Mouse (Mus musculus) CD4-positive, CD25-positive, alpha-beta regulatory T cell (primary cell): Measurements from ENCODE around the gene Prl3d2. TPM values are rescaled to one million over a fixed set of nuclear protein-coding genes. Genes with fewer than 3 reads are reported as not detected.

Experiments
- polyA plus RNA-seq: library from polyadenylated mRNA; unstranded; fragments of 100-300 nt; shearing (Covaris generic); gene quantifications from one replicate; pipeline ENCODE4 v1.2.1, GENCODE M21; 2017

The Prl3d2 gene
- not detected for polyA plus RNA-seq

DNA sequence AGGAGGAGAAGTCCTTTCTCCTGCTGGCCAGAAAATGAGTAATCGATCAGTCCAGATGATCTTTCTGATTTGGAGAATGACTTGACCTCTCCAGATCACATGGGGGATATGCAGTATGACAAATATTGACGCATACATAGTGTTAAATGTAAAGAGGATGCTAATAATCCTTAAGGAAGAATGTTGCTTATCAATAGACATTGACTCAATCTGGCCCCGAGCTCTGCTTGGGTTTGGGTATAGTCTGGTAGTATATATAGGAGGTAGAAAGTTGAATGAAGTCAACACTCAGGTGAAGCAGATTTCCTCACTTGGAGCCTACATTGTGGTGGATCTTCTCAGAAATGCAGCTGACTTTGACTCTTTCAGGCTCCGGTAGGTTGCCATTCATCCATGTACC is at the start of gene Prl3d2:
Gene Prl3d2, plus strand, starts transcription at position 301 of the 400 bp plus-strand sequence.

DNA sequence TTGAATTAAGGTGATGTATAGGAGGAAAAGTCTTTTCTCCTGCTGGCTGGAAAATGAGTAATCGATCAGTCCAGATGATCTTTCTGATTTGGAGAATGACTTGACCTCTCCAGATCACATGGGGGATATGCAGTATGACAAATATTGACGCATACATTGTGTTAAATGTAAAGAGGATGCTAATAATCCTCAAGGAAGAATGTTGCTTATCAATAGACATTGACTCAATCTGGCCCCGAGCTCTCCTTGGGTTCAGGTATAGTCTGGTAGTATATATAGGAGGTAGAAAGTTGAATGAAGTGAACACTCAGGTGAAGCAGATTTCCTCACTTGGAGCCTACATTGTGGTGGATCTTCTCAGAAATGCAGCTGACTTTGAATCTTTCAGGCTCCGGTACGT is 27.6 kb upstream of the Prl3d2 start, which contains the start of gene Prl3d1:
Gene Prl3d1, plus strand, starts transcription at position 301 of the 400 bp plus-strand sequence.

DNA sequence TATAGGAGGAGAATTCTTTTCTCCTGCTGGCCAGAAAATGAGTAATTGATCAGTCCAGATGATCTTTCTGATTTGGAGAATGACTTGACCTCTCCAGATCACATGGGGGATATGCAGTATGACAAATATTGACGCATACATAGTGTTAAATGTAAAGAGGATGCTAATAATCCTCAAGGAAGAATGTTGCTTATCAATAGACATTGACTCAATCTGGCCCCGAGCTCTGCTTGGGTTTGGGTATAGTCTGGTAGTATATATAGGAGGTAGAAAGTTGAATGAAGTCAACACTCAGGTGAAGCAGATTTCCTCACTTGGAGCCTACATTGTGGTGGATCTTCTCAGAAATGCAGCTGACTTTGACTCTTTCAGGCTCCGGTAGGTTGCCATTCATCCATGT is 35.0 kb downstream of the Prl3d2 start, which contains the start of gene Prl3d3:
Gene Prl3d3, plus strand, starts transcription at position 301 of the 400 bp plus-strand sequence.

Other genes starting within 250 kb of the Prl3d2 start
- gene Prl, start 64.1 kb upstream of the Prl3d2 start, polyA plus RNA-seq, result not detected
- not detected for gene Prl3d1, start 27.5 kb upstream of the Prl3d2 start, polyA plus RNA-seq
- gene Prl3d3, start 35.1 kb downstream of the Prl3d2 start, polyA plus RNA-seq, result not detected
- not detected for gene Prl3c1, start 75.0 kb downstream of the Prl3d2 start, polyA plus RNA-seq
- gene Prl3b1, start 120.1 kb downstream of the Prl3d2 start, polyA plus RNA-seq, result not detected
- not detected for gene Prl3a1, start 137.7 kb downstream of the Prl3d2 start, polyA plus RNA-seq
- not detected for gene Prl6a1, start 190.9 kb downstream of the Prl3d2 start, polyA plus RNA-seq
- not detected for gene Prl8a2, start 224.0 kb downstream of the Prl3d2 start, polyA plus RNA-seq